Mouse (Mus musculus): ENCODE results near the gene Taf1. TPM values are rescaled to one million over a fixed set of nuclear protein-coding genes. Genes with fewer than 3 reads are reported as not detected.

Taf1 gene
- polyA plus RNA-seq, 1 experiment = 36.1 TPM

DNA sequence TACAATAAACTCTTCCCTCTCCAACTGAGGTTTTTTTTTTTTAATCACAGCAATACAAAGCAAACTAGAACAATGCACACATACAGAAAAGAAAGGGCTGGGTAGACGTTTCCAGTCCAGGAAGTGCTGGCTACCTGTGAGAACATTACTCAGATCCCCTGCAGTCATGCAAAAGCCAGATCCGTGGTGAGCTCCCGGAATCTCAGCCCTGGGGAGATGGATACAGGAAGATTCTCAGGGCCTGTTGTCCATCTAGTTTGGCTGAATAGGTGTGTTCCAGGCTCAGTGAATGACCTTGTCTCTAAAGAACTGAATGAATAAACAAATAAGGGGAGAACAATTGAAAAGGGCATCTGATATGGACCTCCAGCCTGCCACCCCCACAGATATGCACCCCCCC lies 90.0 kb downstream of the Taf1 start:
- no peak for DNase-seq (ENCODE audit: low read depth)
- TF ChIP-seq CTCF (IDR thresholded peaks at IDR 0.05; ENCODE audit: borderline replicate concordance, extremely low read depth, insufficient read depth, insufficient read length) (no peak), POLR2A (IDR thresholded peaks at IDR 0.05; ENCODE audit: borderline replicate concordance, extremely low read depth, insufficient read depth, insufficient read length, poor library complexity, severe bottlenecking) (no peak)

DNA sequence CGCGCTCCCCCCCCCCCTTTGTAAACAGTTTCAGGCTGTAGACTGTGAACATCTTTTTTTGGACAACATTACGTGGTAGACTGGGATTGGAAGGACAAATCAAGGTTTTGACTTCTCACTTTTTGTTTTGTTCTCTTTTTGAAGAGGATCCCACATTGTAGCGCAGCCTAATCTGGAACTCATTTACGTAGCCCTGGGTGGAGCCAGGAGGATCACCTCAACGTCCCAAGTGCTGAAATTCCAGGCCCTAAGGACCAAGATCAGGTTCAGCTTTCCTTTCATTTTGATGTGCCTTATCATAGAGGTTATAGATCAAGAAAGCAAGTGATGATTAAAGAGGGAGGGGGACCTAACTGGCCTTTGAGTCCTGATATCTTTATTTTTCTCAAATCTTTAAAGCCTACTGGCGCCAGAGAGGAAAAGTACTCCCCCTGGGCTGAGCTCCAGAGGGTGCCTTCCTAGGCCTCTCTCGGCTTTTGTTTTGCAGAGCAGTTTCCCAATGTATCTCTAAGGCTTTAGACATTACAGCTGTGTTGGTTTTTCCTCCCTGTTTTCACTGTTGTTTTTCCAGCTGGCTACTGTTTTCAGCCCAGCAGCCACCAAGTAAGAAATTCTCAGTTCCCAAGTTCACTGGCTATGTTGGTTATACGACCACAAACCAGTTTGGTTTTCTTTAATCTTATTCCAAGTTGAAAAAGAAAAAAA lies 104.4 kb downstream of the Taf1 start:
- no peak for DNase-seq (ENCODE audit: low read depth)
- TF ChIP-seq CTCF (IDR thresholded peaks at IDR 0.05; ENCODE audit: borderline replicate concordance, extremely low read depth, insufficient read depth, insufficient read length) (no peak), POLR2A (IDR thresholded peaks at IDR 0.05; ENCODE audit: borderline replicate concordance, extremely low read depth, insufficient read depth, insufficient read length, poor library complexity, severe bottlenecking) (no peak)

DNA sequence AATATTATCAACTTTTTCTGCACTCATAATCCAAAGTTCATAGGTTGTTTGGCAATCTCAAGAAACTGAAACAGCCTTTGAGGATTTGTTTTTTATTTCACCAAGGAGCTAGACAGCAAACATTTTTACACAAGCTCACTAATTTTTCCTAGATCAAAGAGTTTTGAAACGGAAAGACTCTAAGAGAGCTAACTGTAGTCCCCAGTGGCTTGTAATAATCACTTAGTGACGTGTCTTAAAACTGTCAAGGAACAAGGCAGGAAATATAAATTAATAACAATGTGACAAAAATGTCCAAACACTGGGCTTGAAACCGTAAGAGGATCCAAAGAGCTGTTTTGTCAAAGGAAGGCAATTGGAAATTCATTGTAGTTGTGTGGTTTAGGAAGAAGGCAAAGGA lies 106.3 kb downstream of the Taf1 start:
- DNase-seq (ENCODE audit: low read depth) = no peak
- no peak for TF ChIP-seq CTCF (IDR thresholded peaks at IDR 0.05; ENCODE audit: borderline replicate concordance, extremely low read depth, insufficient read depth, insufficient read length)
- no peak for TF ChIP-seq POLR2A (IDR thresholded peaks at IDR 0.05; ENCODE audit: borderline replicate concordance, extremely low read depth, insufficient read depth, insufficient read length, poor library complexity, severe bottlenecking)

DNA sequence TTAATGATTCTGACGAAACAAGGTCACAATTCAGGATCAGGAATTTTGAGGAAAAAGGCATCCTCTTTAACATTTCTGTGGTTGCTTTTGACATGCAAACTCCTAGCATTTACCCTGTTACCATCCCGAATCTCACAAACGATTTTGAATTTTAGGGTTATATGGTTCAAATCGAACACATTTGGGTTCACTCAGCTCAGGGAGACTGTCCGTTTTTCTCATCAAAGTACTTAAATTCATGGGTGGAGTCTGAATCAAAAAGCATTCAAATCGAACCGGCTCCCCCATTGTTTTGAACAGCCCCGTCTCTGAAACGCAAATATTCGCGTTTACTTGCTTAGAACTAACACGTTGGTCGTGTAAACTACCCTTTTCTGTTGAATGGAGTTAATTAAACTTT lies 106.8 kb downstream of the Taf1 start:
- DNase-seq (ENCODE audit: low read depth) = no peak
- no peak for TF ChIP-seq POLR2A (IDR thresholded peaks at IDR 0.05; ENCODE audit: borderline replicate concordance, extremely low read depth, insufficient read depth, insufficient read length, poor library complexity, severe bottlenecking)

DNA sequence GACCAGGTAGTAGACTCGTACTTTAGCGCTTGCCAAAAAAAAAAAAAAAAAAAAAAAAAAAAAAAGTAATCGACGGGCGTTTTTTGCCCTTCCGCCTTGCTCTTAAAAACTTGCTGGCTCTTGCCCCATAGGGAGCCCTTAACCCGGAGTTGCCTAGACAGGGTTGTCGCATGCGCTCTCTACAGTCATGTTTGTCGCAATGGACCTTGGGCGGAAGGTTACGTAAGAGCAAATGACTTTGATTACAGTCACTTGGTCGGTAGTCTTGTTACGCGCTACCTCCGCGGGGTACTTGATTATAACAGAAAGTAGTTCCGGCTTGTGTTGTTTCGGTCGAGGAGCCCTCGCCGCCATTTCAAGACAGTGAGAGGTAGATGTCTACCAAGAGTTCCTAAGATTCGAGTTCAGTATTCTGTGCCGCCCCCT lies 107.2 kb downstream of the Taf1 start, which contains the start of gene Ogt:
TSS of gene Ogt (plus strand) at position 320 of the 426 bp plus-strand sequence.
- TF ChIP-seq CTCF (IDR thresholded peaks at IDR 0.05; ENCODE audit: borderline replicate concordance, extremely low read depth, insufficient read depth, insufficient read length) = no peak
- no peak for TF ChIP-seq POLR2A (IDR thresholded peaks at IDR 0.05; ENCODE audit: borderline replicate concordance, extremely low read depth, insufficient read depth, insufficient read length, poor library complexity, severe bottlenecking)
- DNase-seq (ENCODE audit: low read depth) = peak; percentile 98

DNA sequence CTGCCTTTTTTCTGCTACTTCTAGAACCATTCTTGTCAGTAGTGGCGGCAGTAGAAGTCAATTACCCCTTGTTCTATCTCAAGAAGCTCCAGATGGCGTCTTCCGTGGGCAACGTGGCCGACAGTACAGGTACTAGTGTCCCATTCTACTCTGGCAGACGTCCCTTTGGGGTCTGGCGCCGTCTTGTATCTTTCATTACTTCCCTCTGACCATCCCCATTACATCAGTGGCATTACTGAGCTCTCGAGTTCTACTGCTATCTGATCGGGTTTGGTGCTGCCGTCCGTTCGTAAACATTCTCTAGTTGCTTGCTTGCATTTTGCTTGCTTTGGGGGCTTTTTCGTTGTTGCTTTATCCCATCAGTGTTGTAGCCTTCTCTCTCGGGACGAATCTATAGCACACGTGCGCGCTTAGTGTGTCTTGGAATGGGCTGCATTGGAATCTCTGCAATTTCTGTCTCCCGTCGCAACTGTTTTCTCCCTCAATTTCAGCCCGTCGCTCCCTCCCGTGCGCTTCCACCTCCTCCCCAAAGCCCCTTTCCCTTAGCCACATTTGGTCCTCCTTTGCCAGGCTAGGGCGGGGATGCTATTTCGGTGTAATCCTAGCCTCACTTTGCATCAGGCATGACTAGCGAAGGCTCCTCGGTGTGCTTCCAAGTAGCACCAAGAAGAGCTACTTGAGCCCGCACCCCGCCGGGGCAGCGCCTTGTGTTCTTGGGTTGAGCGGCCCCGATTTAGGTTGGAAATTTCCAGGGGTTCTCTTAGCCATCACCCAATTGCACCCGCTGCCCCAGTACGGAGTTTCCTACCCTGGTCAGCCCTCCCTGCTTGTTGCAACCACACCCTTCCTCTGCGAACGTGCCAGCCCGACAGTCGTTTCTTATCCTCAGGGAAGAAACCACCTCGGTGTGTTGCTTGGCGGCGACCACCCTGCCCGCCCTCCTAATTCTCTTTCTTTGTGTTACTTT lies 107.9 kb downstream of the Taf1 start:
- TF ChIP-seq POLR2A (IDR thresholded peaks at IDR 0.05; ENCODE audit: borderline replicate concordance, extremely low read depth, insufficient read depth, insufficient read length, poor library complexity, severe bottlenecking) (no peak), CTCF (IDR thresholded peaks at IDR 0.05; ENCODE audit: borderline replicate concordance, extremely low read depth, insufficient read depth, insufficient read length) (no peak)
- DNase-seq (ENCODE audit: low read depth) = peak; percentile 79

DNA sequence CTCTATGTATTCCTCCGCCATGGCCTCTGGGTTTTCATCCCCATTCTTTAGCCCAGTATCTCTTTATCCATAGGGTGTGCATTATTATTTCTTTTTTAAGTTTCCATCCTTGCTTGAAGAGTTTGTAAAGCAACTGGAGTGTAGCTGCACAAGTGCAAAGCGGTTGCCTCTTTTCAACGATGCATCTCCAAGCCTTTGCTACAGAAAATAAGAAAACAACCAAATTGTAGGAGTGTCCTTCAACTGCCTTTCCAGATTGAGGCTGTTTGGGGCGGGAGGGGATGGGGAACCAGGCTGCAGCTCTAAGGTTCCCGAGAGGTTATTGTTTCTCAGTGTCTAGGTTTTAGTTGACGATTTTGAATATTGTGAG lies 108.6 kb downstream of the Taf1 start:
- no peak for DNase-seq (ENCODE audit: low read depth)
- TF ChIP-seq CTCF (IDR thresholded peaks at IDR 0.05; ENCODE audit: borderline replicate concordance, extremely low read depth, insufficient read depth, insufficient read length) (no peak), POLR2A (IDR thresholded peaks at IDR 0.05; ENCODE audit: borderline replicate concordance, extremely low read depth, insufficient read depth, insufficient read length, poor library complexity, severe bottlenecking) (no peak)

DNA sequence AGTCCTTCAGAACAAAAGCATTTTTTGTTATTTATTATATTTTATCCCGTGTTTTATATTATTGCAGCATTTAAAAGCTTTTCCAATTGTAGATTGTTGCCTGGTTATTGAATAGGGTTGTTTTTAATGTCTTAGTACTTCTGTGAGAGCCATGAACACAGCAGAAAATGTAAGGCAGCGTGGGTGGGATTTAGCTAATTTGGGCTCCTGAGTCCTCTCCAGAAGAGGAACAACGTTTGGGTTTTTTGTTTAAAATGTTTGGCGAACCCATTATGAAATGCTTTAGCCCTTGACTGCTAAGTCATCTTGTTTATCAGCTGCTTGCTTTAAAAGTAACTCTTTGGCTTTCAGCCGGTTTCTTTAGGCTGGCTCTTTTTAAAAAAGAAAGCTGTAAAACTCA lies 109.6 kb downstream of the Taf1 start:
- TF ChIP-seq CTCF (IDR thresholded peaks at IDR 0.05; ENCODE audit: borderline replicate concordance, extremely low read depth, insufficient read depth, insufficient read length) (no peak), POLR2A (IDR thresholded peaks at IDR 0.05; ENCODE audit: borderline replicate concordance, extremely low read depth, insufficient read depth, insufficient read length, poor library complexity, severe bottlenecking) (no peak)

DNA sequence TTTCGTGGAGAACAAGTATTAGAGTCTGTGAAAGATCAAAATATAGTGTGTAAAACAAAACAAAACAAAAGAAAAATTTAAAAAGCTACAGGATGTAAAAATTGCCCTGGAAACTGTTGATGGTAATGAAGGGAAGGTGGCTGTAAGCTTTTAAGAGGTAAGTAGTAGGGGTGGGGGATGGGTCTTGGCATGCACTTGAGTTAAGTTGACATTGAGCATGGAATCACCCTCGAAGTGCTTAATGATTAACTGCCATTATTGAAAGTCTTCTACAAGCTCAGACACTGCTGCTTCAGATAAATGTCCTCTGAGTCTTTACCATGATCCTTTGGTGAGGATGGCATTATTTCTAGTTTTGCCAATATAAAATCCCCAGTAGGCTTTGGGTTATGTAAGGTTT lies 112.8 kb downstream of the Taf1 start:
- DNase-seq (ENCODE audit: low read depth) = no peak
- no peak for TF ChIP-seq CTCF (IDR thresholded peaks at IDR 0.05; ENCODE audit: borderline replicate concordance, extremely low read depth, insufficient read depth, insufficient read length)
- no peak for TF ChIP-seq POLR2A (IDR thresholded peaks at IDR 0.05; ENCODE audit: borderline replicate concordance, extremely low read depth, insufficient read depth, insufficient read length, poor library complexity, severe bottlenecking)

More for the DNA sequence above, 109.6 kb downstream of the Taf1 start:
- DNase-seq (ENCODE audit: low read depth) = no peak

DNA sequence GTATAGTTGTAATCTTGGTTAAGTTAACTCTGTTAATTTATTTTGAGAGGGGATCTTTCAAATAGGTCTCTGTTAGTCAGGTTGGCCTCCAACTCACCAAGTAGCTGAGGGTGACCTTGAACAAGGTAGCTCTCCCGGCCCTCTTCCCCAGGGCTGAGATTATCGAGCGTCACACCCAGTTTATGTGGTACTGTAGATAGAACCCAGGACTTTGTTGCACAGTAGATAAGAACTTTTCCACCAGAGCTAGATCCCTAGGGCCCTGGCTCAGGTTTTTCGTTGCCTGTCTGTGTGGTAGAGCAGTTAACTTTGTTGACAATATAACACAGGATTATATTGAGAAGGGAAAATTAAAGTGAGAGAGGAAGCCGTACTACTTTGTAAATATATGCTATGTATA lies 114.1 kb downstream of the Taf1 start:
- TF ChIP-seq CTCF (IDR thresholded peaks at IDR 0.05; ENCODE audit: borderline replicate concordance, extremely low read depth, insufficient read depth, insufficient read length) = no peak
- no peak for TF ChIP-seq POLR2A (IDR thresholded peaks at IDR 0.05; ENCODE audit: borderline replicate concordance, extremely low read depth, insufficient read depth, insufficient read length, poor library complexity, severe bottlenecking)
- no peak for DNase-seq (ENCODE audit: low read depth)

Other genes with a start within 250 kb of the Taf1 start
- 35.0 and 54.4 TPM in 2 replicates for gene Nlgn3, start 233.6 kb upstream of the Taf1 start, polyA plus RNA-seq (2012; rRNA removed)
- gene Gjb1, start 156.4 kb upstream of the Taf1 start, polyA plus RNA-seq (2012; rRNA removed) = 0.33 and 0.66 TPM in 2 replicates
- gene Zmym3, start 111.9 kb upstream of the Taf1 start, polyA plus RNA-seq (2012; rRNA removed) = 178 and 190 TPM in 2 replicates
- gene Nono, start 103.4 kb upstream of the Taf1 start, polyA plus RNA-seq (2012; rRNA removed) = 419 and 430 TPM in 2 replicates
- 3.3 and 5.4 TPM in 2 replicates for gene Itgb1bp2, start 83.6 kb upstream of the Taf1 start, polyA plus RNA-seq (2012; rRNA removed)
- 339 and 474 TPM in 2 replicates for gene Ogt, start 107.3 kb downstream of the Taf1 start, polyA plus RNA-seq (2012; rRNA removed)
- gene Cxcr3, start 201.5 kb downstream of the Taf1 start, polyA plus RNA-seq (2012; rRNA removed) = 0.09 and 0.14 TPM in 2 replicates